Mouse (Mus musculus) lung, adult 2 months (tissue): Measurements from ENCODE around the gene Mzf1.

Source experiments
- CTCF ChIP-seq: fragments of 200-500 bp; IDR thresholded peaks from 2 replicates; pipeline ENCODE4 v1.5.1; 2011; ENCODE audit warnings: mild to moderate bottlenecking, low read length, control low read depth; ENCODE audit not compliant: insufficient read depth
- POLR2A ChIP-seq: fragments of 200-500 bp; IDR thresholded peaks from 2 replicates; pipeline ENCODE4 v1.6.1; 2011; ENCODE audit warnings: low read depth, mild to moderate bottlenecking, control low read depth, low read length, borderline replicate concordance; ENCODE audit errors: extremely low read depth

- TF ChIP-seq CTCF (no peak), POLR2A (no peak)
Observed at GRCm38 (mm10) chr7:13028986-13029385, 25.6 kb downstream of the Mzf1 start.
